14 mouse cellular contexts compared by ENCODE assay signal in genomic region chr13:112050892-112051291, GRCm38 (mm10).
"Had no signal": no experiment of that assay in that cellular context is flagged by ENCODE, and none has a peak within 500 bp of the region (broad histone marks: within the 10 kb centered on the region; RNA-seq: fewer than 3 reads in every experiment).

No protein-coding gene starts in this region.

- H3K27me3 ChIP-seq: limb, embryonic 13.5 days; midbrain, embryonic 12.5 days; neural tube, embryonic 13.5 days had no signal

- H3K9me3 ChIP-seq: limb, embryonic 13.5 days; midbrain, embryonic 12.5 days; neural tube, embryonic 13.5 days had no signal

- H3K9ac ChIP-seq: limb, embryonic 13.5 days; liver, embryonic 14.5 days; midbrain, embryonic 12.5 days; neural tube, embryonic 13.5 days had no signal

- H3K27ac ChIP-seq: layer of hippocampus, adult 2 months; limb, embryonic 13.5 days; liver, embryonic 14.5 days; midbrain, embryonic 12.5 days; neural tube, embryonic 13.5 days had no signal

- H3K36me3 ChIP-seq: limb, embryonic 13.5 days; midbrain, embryonic 12.5 days; neural tube, embryonic 13.5 days had no signal

- ATAC-seq: midbrain, embryonic 16.5 days had no signal

- H3K4me3 ChIP-seq: layer of hippocampus, adult 2 months; limb, embryonic 13.5 days; midbrain, embryonic 12.5 days; neural tube, embryonic 13.5 days had no signal

- DNase-seq: kidney, postnatal 4 days; left cerebral cortex, postnatal 4 days; lung, adult 18-20 months; retina, postnatal 1 day; right cerebral cortex, postnatal 4 days; spleen, adult 18-20 months; thymus, adult 18-20 months; thymus, postnatal 25 days had no signal

- H3K4me1 ChIP-seq: midbrain, embryonic 12.5 days; neural tube, embryonic 13.5 days had no signal

- H3K4me2 ChIP-seq: limb, embryonic 13.5 days; midbrain, embryonic 12.5 days; neural tube, embryonic 13.5 days had no signal
